Mouse (Mus musculus): ENCODE results near the gene Erc2. TPM values are rescaled to one million over a fixed set of nuclear protein-coding genes. Genes with fewer than 3 reads are reported as not detected.

Gene Erc2
- total RNA-seq, 2 experiments from 2014 or later = 198 to 199 TPM

- no peak for DNase-seq (ENCODE audit: low spot score in 2 of 2)
Observed at GRCm38 (mm10) chr14:28419188-28419587, 797.0 kb downstream of the Erc2 start.

- DNase-seq (ENCODE audit: low spot score in 2 of 2) = no peak
Observed at GRCm38 (mm10) chr14:28420596-28420995, 798.4 kb downstream of the Erc2 start.

DNA sequence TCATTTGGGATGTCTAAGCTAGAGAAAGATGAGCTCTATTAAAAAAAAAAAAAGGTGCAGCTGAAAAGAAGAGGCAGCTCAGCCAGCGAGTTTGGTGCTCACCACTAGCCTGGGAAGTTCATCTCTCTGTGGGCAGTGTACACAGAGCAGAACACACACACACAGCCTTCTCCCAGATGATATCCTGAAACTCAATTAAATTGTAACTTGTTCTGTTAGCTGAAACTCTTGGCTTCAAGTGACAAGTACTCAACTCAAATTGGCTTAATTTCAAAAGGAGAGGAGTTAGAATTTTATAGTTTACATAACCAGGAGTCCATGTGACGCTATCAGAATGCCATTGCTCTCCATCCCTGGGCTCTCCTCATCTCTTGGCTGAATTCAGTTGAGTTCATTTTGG, 804.4 kb downstream of the Erc2 start:
- no peak for DNase-seq (ENCODE audit: low spot score in 2 of 2)

GRCm38 (mm10) chr14:28431703-28432309, 809.6 kb downstream of the Erc2 start:
- DNase-seq (ENCODE audit: low spot score in 2 of 2) = no peak

GRCm38 (mm10) chr14:28434996-28435395, 812.8 kb downstream of the Erc2 start:
- DNase-seq (ENCODE audit: low spot score in 2 of 2) = no peak

DNA sequence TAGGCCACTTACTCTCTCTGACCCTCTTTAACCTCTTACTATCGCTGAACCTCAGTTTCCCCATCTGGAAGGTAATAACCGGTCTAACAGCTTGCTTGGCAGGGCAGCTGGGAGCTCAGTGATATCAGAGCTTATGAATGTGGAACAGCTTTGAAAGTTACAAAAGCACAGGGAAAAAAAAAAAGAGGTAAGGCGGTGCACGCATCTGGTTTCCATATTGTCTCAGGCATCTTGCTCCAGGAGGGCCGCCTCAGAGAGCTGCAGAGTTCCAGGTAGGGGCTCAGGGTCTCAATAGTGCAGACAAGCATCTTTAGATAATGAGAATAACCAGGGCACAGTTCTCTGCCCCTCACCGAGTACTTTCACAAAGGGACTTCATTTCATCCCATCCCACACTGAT, 816.9 kb downstream of the Erc2 start:
- DNase-seq (ENCODE audit: low spot score in 2 of 2) = no peak

- no peak for DNase-seq (ENCODE audit: low spot score in 2 of 2)
Observed at GRCm38 (mm10) chr14:28441240-28441967, 819.2 kb downstream of the Erc2 start.

DNA sequence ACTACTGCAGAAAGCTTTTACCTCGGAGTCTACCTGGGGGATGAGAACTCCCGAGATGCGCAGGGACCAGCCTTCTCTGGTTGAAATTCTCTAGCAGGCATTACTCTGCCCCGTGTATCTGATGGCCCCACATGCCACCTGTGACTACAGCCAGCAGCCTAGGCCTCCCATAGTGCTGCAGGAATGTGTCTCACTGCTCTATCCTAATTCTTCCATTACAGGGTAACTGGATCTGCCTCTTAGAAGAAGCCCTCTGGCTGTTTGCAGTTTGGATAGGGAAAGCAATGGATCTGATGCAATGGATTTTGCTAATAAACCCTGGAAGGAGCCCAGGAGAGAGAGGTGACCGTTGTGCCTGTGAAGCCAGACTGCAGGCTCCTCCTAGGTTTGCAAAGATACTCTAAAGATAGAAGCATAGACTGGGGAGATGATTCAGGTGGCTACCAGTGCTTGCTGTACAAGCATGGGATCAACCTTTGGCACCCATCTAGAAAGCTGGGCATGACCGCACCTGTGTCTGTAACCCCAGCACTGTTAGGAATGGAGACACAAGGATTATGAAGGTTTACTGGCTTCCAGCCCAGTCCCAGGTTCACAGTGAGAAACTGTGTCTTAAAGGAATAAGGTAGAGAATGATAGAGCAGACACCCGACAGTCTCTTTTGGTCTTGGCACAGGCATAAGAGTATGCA, 821.2 kb downstream of the Erc2 start:
- DNase-seq (ENCODE audit: low spot score in 2 of 2) = no peak

DNA sequence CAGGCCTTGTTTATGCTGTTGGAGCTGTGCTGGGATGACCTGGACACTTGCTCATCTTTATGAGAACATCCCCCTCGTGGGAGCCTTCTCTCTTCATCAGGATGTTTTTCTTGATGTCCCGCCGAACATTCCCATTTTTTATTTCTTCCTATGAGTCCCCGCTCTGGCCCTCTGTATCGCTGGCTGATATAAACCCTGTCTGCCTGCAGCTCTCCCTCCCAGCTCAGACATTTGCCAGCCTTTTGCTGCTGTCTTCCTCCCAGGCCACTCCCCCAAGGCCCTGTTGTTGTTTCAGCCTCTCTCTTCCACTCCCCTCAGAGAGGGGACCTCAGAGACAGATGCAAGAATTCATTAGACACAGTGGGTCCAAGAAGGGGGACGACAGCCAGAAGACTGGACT, 823.5 kb downstream of the Erc2 start:
- DNase-seq (ENCODE audit: low spot score in 2 of 2) = no peak

GRCm38 (mm10) chr14:28451771-28452170, 829.5 kb downstream of the Erc2 start:
- DNase-seq (ENCODE audit: low spot score in 2 of 2) = no peak

GRCm38 (mm10) chr14:28456372-28457076, 834.3 kb downstream of the Erc2 start:
- DNase-seq (ENCODE audit: low spot score in 2 of 2) = peak in 1 of 2 experiments; percentile 23

DNA sequence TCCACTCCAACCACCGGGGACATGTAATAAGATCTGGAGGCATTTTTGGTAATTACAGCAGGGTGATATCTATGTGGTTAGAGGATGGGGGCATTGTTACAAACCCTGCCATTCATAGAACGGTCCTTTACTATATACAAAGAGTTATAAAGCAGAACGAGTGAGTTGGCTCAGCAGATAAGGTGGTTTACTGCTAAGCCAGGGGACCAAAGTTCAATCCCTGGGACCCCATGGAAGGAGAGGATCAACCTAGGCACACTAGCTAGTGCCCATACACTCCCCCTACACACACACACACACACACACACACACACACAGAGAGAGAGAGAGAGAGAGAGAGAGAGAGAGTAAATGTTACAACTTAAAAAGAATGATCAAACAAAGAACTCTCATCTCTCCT, 835.2 kb downstream of the Erc2 start:
- DNase-seq (ENCODE audit: low spot score in 2 of 2) = no peak

DNA sequence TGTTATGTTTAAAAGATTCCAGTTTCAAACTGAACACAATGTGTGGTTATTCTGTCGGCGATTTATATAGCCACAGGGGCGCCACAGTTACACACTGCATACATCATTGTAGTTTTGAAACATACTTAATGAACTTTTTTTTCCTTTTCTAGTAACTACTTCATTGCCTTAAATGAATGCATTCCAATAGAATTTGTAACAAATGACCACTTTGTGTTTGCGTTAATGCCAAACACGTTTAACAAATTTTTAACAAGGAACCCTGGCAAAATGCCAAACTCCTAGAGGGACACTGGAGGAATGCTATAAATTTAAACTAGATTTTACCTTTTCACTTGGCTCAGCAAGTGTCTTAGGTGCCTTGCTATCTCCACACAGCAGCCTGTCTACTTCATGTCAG, 845.7 kb downstream of the Erc2 start:
- no peak for DNase-seq (ENCODE audit: low spot score in 2 of 2)

DNA sequence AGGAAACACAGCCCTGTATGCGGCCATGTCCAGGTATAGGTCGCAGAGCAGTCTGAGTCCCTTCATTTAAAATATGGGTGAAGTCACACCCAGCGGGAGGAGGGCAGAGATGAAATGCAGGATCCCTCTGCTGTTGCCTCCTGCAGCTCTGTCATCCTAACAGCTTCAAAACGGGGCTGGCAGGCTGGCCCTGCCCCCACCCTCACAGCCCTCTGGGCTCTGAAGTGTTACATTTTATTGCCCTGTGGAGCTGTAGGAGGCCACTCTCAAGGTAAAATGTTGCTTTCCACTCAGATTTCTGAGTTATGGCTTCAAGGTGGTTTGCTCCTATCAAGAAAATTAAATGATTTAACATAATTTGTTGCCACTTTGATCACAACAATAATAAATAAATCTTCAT, 847.5 kb downstream of the Erc2 start:
- DNase-seq (ENCODE audit: low spot score in 2 of 2) = no peak

GRCm38 (mm10) chr14:28470212-28470611, 848.0 kb downstream of the Erc2 start:
- no peak for DNase-seq (ENCODE audit: low spot score in 2 of 2)

- DNase-seq (ENCODE audit: low spot score in 2 of 2) = peak in 1 of 2 experiments; percentile 19
Observed at GRCm38 (mm10) chr14:28475012-28475411, 852.8 kb downstream of the Erc2 start.

DNA sequence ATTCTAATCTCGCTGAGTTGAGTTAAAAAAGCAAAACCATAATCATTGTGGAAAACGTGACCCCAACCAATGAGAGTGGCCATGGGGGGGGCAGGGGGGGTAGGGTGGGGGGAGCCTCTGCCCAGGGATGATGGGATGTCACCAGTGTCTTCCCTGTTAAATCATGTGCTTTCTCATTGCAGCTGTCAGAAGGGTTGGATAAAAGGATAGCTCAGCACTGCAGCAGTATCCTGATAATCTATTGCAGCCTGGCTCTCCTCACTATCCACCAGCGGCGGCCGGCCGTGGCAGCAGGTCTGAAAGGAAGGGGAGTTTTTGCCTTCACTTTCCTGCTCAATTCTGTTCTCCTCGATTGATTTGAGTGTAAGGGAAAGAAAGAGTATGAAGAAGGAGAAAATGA, 853.2 kb downstream of the Erc2 start:
- no peak for DNase-seq (ENCODE audit: low spot score in 2 of 2)

DNA sequence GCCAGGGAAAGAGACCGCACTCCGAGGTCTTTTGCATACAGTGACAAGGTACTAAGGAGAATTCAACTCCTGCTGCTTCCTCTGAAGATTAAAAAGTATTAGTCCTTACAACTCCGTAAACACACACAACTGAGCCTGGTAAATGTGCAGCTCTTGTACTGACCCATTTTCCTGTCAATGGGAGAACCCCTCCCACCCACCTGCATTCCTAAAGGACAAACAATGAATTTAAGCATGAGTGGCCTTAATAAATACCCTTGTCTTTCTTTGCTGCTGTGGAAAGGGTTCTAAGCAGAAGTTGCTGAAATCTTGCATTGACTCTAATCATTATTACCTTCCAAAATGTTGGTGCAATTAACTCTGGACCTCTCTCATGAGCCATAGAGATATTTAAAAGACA, 854.5 kb downstream of the Erc2 start:
- DNase-seq (ENCODE audit: low spot score in 2 of 2) = no peak

GRCm38 (mm10) chr14:28480866-28481265, 858.6 kb downstream of the Erc2 start:
- DNase-seq (ENCODE audit: low spot score in 2 of 2) = no peak

DNA sequence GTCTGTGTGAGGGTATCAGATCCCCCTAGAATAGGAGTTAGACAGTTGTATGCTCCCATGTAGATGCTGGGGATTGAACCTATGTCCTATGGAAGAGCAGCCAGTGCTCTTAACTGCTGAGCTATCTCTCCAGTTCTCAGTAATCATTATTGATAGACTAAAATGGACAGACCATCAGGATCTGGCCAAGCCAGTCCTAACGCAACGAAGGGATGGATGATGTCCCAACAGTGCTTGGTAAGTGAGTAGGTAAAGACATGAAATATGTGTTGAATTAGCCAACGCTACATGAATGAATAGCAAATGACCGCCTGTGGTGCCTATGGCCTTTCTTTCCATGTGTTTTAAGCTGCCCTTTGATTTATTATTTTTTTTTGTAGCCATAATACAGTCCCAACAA, 871.6 kb downstream of the Erc2 start:
- DNase-seq (ENCODE audit: low spot score in 2 of 2) = no peak

- DNase-seq (ENCODE audit: low spot score in 2 of 2) = no peak
Observed at GRCm38 (mm10) chr14:28494273-28494672, 872.0 kb downstream of the Erc2 start.
